Mouse (Mus musculus): ENCODE measurements around the gene Tle6. TPM values are rescaled to one million over a fixed set of nuclear protein-coding genes. Genes with fewer than 3 reads are reported as not detected.

Gene Tle6
- total RNA-seq, 1 experiment = 22.0 TPM

- TF ChIP-seq ZNF384 (IDR thresholded peaks at IDR 0.05; ENCODE audit: low read depth, low read length) (no peak), ZC3H11A (IDR thresholded peaks at IDR 0.05; ENCODE audit: borderline replicate concordance, low read depth, low read length) (no peak), CHD2 (IDR thresholded peaks at IDR 0.05; ENCODE audit: low read depth, low read length) (no peak), HCFC1 (IDR thresholded peaks at IDR 0.05; ENCODE audit: borderline replicate concordance, insufficient read depth, low read length) (no peak), MAFK (IDR thresholded peaks at IDR 0.05; ENCODE audit: insufficient read depth, low read depth, low read length) (no peak)
- no peaks in the 10 kb centered on the region for H3K36me3 ChIP-seq (ENCODE audit: control insufficient read depth, insufficient read depth, low read length, poor library complexity, severe bottlenecking)
- H3K27ac ChIP-seq (ENCODE audit: insufficient read depth, low read depth, low read length, poor library complexity, severe bottlenecking) = no peak overlapping the region
- H3K4me3 ChIP-seq (ENCODE audit: insufficient read depth in 1 of 2, low read depth in 1 of 2, low read length in 2 of 2, poor library complexity in 1 of 2, severe bottlenecking in 1 of 2) = peak overlapping the region; percentile 3 to 60; a peak in 3 of 4 replicates
- peaks cover 3 to 36% of the 10 kb centered on the region in 2 experiments for H3K4me1 ChIP-seq (ENCODE audit: control insufficient read depth in 2 of 2, insufficient read depth in 2 of 2, low read length in 2 of 2, poor library complexity in 1 of 2)
- in situ Hi-C loops (cut with MboI; ENCODE audit: low sequenced_read_pairs in 2 of 2, unreplicated experiment in 2 of 2) = no loop called here
- no peak for DNase-seq (ENCODE audit: low read depth, low spot score)
- peak overlapping the region; percentile 28; the same call in 1 of the 2 replicates for H3K9ac ChIP-seq (ENCODE audit: insufficient read depth, low read depth, low read length, poor library complexity, severe bottlenecking)
- no peaks in the 10 kb centered on the region for H3K9me3 ChIP-seq (ENCODE audit: control insufficient read depth, insufficient read depth, low read depth, low read length)
Observed at GRCm38 (mm10) chr10:81601396-81601905, 578 bp upstream of the Tle6 start.

GRCm38 (mm10) chr10:81600096-81600495 lies 777 bp downstream of the Tle6 start:
- in situ Hi-C loops (cut with MboI; ENCODE audit: low sequenced_read_pairs in 2 of 2, unreplicated experiment in 2 of 2) = no loop called here
- Histone ChIP-seq H3K36me3 (ENCODE audit: control insufficient read depth, insufficient read depth, low read length, poor library complexity, severe bottlenecking) (no peaks in the 10 kb centered on the region), H3K9ac (ENCODE audit: insufficient read depth, low read depth, low read length, poor library complexity, severe bottlenecking) (no peak overlapping the region), H3K27ac (ENCODE audit: insufficient read depth, low read depth, low read length, poor library complexity, severe bottlenecking) (peak overlapping the region; percentile 9; the same call in 1 of the 2 replicates), H3K9me3 (ENCODE audit: control insufficient read depth, insufficient read depth, low read depth, low read length) (no peaks in the 10 kb centered on the region), H3K4me1 (ENCODE audit: control insufficient read depth in 2 of 2, insufficient read depth in 2 of 2, low read length in 2 of 2, poor library complexity in 1 of 2) (peaks cover 9 to 48% of the 10 kb centered on the region in 2 experiments), H3K4me3 (ENCODE audit: insufficient read depth in 1 of 2, low read depth in 1 of 2, low read length in 2 of 2, poor library complexity in 1 of 2, severe bottlenecking in 1 of 2) (no peak overlapping the region)
- no peak for TF ChIP-seq ZC3H11A (IDR thresholded peaks at IDR 0.05; ENCODE audit: borderline replicate concordance, low read depth, low read length)
- no peak for TF ChIP-seq MAFK (IDR thresholded peaks at IDR 0.05; ENCODE audit: insufficient read depth, low read depth, low read length)
- no peak for TF ChIP-seq ZNF384 (IDR thresholded peaks at IDR 0.05; ENCODE audit: low read depth, low read length)
- no peak for TF ChIP-seq HCFC1 (IDR thresholded peaks at IDR 0.05; ENCODE audit: borderline replicate concordance, insufficient read depth, low read length)
- no peak for TF ChIP-seq CHD2 (IDR thresholded peaks at IDR 0.05; ENCODE audit: low read depth, low read length)
- no peak for DNase-seq (ENCODE audit: low read depth, low spot score)

- TF ChIP-seq ZC3H11A (IDR thresholded peaks at IDR 0.05; ENCODE audit: borderline replicate concordance, low read depth, low read length) (no peak), HCFC1 (IDR thresholded peaks at IDR 0.05; ENCODE audit: borderline replicate concordance, insufficient read depth, low read length) (no peak), CHD2 (IDR thresholded peaks at IDR 0.05; ENCODE audit: low read depth, low read length) (no peak), MAFK (IDR thresholded peaks at IDR 0.05; ENCODE audit: insufficient read depth, low read depth, low read length) (no peak), ZNF384 (IDR thresholded peaks at IDR 0.05; ENCODE audit: low read depth, low read length) (no peak)
- in situ Hi-C loops (cut with MboI; ENCODE audit: low sequenced_read_pairs in 2 of 2, unreplicated experiment in 2 of 2) = no loop called here
- Histone ChIP-seq H3K36me3 (ENCODE audit: control insufficient read depth, insufficient read depth, low read length, poor library complexity, severe bottlenecking) (no peaks in the 10 kb centered on the region), H3K27ac (ENCODE audit: insufficient read depth, low read depth, low read length, poor library complexity, severe bottlenecking) (no peak overlapping the region; the same call in 1 of the 2 replicates), H3K9ac (ENCODE audit: insufficient read depth, low read depth, low read length, poor library complexity, severe bottlenecking) (no peak overlapping the region), H3K9me3 (ENCODE audit: control insufficient read depth, insufficient read depth, low read depth, low read length) (no peaks in the 10 kb centered on the region), H3K4me3 (ENCODE audit: insufficient read depth in 1 of 2, low read depth in 1 of 2, low read length in 2 of 2, poor library complexity in 1 of 2, severe bottlenecking in 1 of 2) (no peak overlapping the region), H3K4me1 (ENCODE audit: control insufficient read depth in 2 of 2, insufficient read depth in 2 of 2, low read length in 2 of 2, poor library complexity in 1 of 2) (peaks cover 12 to 45% of the 10 kb centered on the region in 2 experiments)
- DNase-seq (ENCODE audit: low read depth, low spot score) = no peak
Observed at GRCm38 (mm10) chr10:81599630-81600029, 1.2 kb downstream of the Tle6 start.

- in situ Hi-C loops (cut with MboI; ENCODE audit: low sequenced_read_pairs in 2 of 2, unreplicated experiment in 2 of 2) = no loop called here
- Histone ChIP-seq H3K4me3 (ENCODE audit: insufficient read depth in 1 of 2, low read depth in 1 of 2, low read length in 2 of 2, poor library complexity in 1 of 2, severe bottlenecking in 1 of 2) (no peak overlapping the region), H3K9me3 (ENCODE audit: control insufficient read depth, insufficient read depth, low read depth, low read length) (no peaks in the 10 kb centered on the region), H3K9ac (ENCODE audit: insufficient read depth, low read depth, low read length, poor library complexity, severe bottlenecking) (no peak overlapping the region; the same call in 1 of the 2 replicates), H3K27ac (ENCODE audit: insufficient read depth, low read depth, low read length, poor library complexity, severe bottlenecking) (peak overlapping the region; percentile 33; the same call in 1 of the 2 replicates), H3K4me1 (ENCODE audit: control insufficient read depth in 2 of 2, insufficient read depth in 2 of 2, low read length in 2 of 2, poor library complexity in 1 of 2) (peaks cover 14 to 47% of the 10 kb centered on the region in 2 experiments), H3K36me3 (ENCODE audit: control insufficient read depth, insufficient read depth, low read length, poor library complexity, severe bottlenecking) (no peaks in the 10 kb centered on the region)
- TF ChIP-seq HCFC1 (IDR thresholded peaks at IDR 0.05; ENCODE audit: borderline replicate concordance, insufficient read depth, low read length) (no peak), MAFK (IDR thresholded peaks at IDR 0.05; ENCODE audit: insufficient read depth, low read depth, low read length) (no peak), ZC3H11A (IDR thresholded peaks at IDR 0.05; ENCODE audit: borderline replicate concordance, low read depth, low read length) (no peak), ZNF384 (IDR thresholded peaks at IDR 0.05; ENCODE audit: low read depth, low read length) (no peak), CHD2 (IDR thresholded peaks at IDR 0.05; ENCODE audit: low read depth, low read length) (no peak)
- DNase-seq (ENCODE audit: low read depth, low spot score) = no peak
Observed at GRCm38 (mm10) chr10:81598871-81599270, 2.0 kb downstream of the Tle6 start.
